Mouse (Mus musculus) liver, embryonic 15.5 days (tissue): ENCODE results near the gene Abr. TPM values are rescaled to one million over a fixed set of nuclear protein-coding genes. Genes with fewer than 3 reads are reported as not detected.

Experiments used
- polyA plus RNA-seq: library from polyadenylated mRNA; unstranded; fragments of >200 nt; fragmentation: Nextera tagmentation; extraction: Ambion mirVana; gene quantifications from 2 replicates; pipeline ENCODE4 v1.2.1, GENCODE M21; 2015

The Abr gene
- polyA plus RNA-seq, 1 experiment from 2014 or later, result 4.3 TPM

Other genes starting within 250 kb of the Abr start
- gene Nxn, start 223.2 kb downstream of the Abr start, polyA plus RNA-seq, result 2.5 and 2.8 TPM in 2 replicates
- gene Timm22, start 215.4 kb downstream of the Abr start, polyA plus RNA-seq, result 36.6 and 37.4 TPM in 2 replicates
- gene Bhlha9, start 50.2 kb upstream of the Abr start, polyA plus RNA-seq, result not detected in 2 replicates
- not detected in 2 replicates for gene Trarg1, start 57.5 kb upstream of the Abr start, polyA plus RNA-seq
- 10.1 and 11.0 TPM in 2 replicates for gene Gosr1, start 141.3 kb upstream of the Abr start, polyA plus RNA-seq
- 4.7 and 4.8 TPM in 2 replicates for gene Cpd, start 224.7 kb upstream of the Abr start, polyA plus RNA-seq